Mouse (Mus musculus) ES-E14 (cell line): ENCODE data around the gene Adh5. TPM values are rescaled to one million over a fixed set of nuclear protein-coding genes. Genes with fewer than 3 reads are reported as not detected.
"Not testable (repeated sequence)": the region's sequence is repeated elsewhere in the genome, so short reads cannot be mapped to it uniquely, and the experiment has no call there.

Source experiments
- DNase-seq: peaks from one replicate; pipeline ENCODE4 v3.0.0-alpha.2; 2013; ENCODE audit warnings: low read depth, low spot score
- H3K27ac ChIP-seq: 2 replicates; pipeline ENCODE4 v1.5.1; 2012; ENCODE audit warnings: low read depth, mild to moderate bottlenecking, low read length, moderate library complexity, mixed read lengths; ENCODE audit not compliant: poor library complexity, insufficient read depth, severe bottlenecking
- H3K36me3 ChIP-seq: 2 replicates; pipeline ENCODE4 v1.6.1; 2012; ENCODE audit warnings: mild to moderate bottlenecking, low read length, moderate library complexity, mixed read lengths; ENCODE audit not compliant: control insufficient read depth, poor library complexity, insufficient read depth, severe bottlenecking
- H3K4me1 ChIP-seq, 2 experiments: fragments of 150-350 bp in 1 of 2; sonication (generic) in 1 of 2; 2 replicates each; pipeline ENCODE4 v1.6.1; 2012; ENCODE audit warnings: low read length in 2 of 2, mild to moderate bottlenecking in 1 of 2, mixed read lengths in 1 of 2; ENCODE audit not compliant: control insufficient read depth in 2 of 2, insufficient read depth in 2 of 2, poor library complexity in 1 of 2
- H3K4me3 ChIP-seq, 2 experiments: fragments of 150-350 bp in 1 of 2; sonication (generic) in 1 of 2; 2 replicates each; pipeline ENCODE4 v1.5.1; 2012; ENCODE audit warnings: low read length in 2 of 2, low read depth in 1 of 2, mild to moderate bottlenecking in 1 of 2, mixed read lengths in 1 of 2; ENCODE audit not compliant: insufficient read depth in 1 of 2, poor library complexity in 1 of 2, severe bottlenecking in 1 of 2
- H3K9ac ChIP-seq: 2 replicates; pipeline ENCODE4 v1.6.1; 2012; ENCODE audit warnings: low read depth, mild to moderate bottlenecking, low read length, mixed read lengths; ENCODE audit not compliant: poor library complexity, insufficient read depth, severe bottlenecking
- H3K9me3 ChIP-seq: fragments of 150-350 bp; sonication (generic); 2 replicates; pipeline ENCODE4 v1.6.1; 2012; ENCODE audit warnings: low read depth, mild to moderate bottlenecking, low read length; ENCODE audit not compliant: control insufficient read depth, insufficient read depth
- CHD2 ChIP-seq: IDR thresholded peaks from 2 replicates; pipeline ENCODE4 v1.6.1; 2014; ENCODE audit warnings: mild to moderate bottlenecking, low read depth, low read length, inconsistent platforms
- HCFC1 ChIP-seq: IDR thresholded peaks from 2 replicates; pipeline ENCODE4 v1.6.1; 2012; ENCODE audit warnings: low read length, inconsistent platforms, borderline replicate concordance; ENCODE audit not compliant: insufficient read depth
- MAFK ChIP-seq: IDR thresholded peaks from 2 replicates; pipeline ENCODE4 v1.6.1; 2014; ENCODE audit warnings: mild to moderate bottlenecking, low read depth, low read length, inconsistent platforms; ENCODE audit not compliant: insufficient read depth
- ZC3H11A ChIP-seq: IDR thresholded peaks from 2 replicates; pipeline ENCODE4 v1.6.1; 2012; ENCODE audit warnings: low read depth, mild to moderate bottlenecking, inconsistent platforms, low read length, borderline replicate concordance
- ZNF384 ChIP-seq: IDR thresholded peaks from 2 replicates; pipeline ENCODE4 v1.6.1; 2012; ENCODE audit warnings: low read depth, low read length, inconsistent platforms
- in situ Hi-C, 2 experiments: fragments of 600-800 bp; cut with MboI; formaldehyde crosslinking; loops; one replicate each; pipeline ENCODE4 v1.15.1; 2025; ENCODE audit warnings: low sequenced_read_pairs in 2 of 2, inconsistent platforms in 1 of 2; ENCODE audit not compliant: unreplicated experiment in 2 of 2
- total RNA-seq: library from RNA; depleted of rRNA; stranded (reverse); fragments of 300-350 nt; gene quantifications from 2 replicates; pipeline ENCODE4 v1.2.3, GENCODE M21; 2012

The Adh5 gene
- total RNA-seq, 1 experiment: 245 TPM

DNA sequence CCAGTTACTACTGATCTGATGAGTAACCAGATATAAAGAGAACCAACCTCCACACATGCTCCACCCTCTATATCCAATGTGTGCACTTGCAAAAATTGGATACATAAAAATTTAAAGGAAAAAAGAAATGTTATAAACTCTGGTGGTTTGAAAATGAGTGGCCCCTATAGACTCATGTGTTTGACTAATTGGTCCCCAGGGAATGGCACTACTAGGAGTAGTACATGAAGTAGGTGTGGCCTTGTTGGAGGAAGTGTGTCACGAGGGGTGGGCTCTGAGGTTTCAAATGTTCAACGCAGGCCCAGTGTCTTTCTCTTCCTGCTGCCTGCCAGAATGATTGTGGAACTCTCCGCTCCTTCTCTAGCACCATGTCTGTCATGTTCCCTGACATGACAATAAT, 18.9 kb downstream of the Adh5 start:
- Histone ChIP-seq H3K9me3 (no peaks in the 10 kb centered on the region), H3K4me3 (no peak overlapping the region), H3K4me1 (no peaks in the 10 kb centered on the region), H3K9ac (no peak overlapping the region), H3K36me3 (peaks cover 45% of the 10 kb centered on the region), H3K27ac (no peak overlapping the region)
- no peak for TF ChIP-seq ZNF384
- TF ChIP-seq MAFK: no peak
- TF ChIP-seq HCFC1: no peak
- TF ChIP-seq CHD2: no peak
- no peak for TF ChIP-seq ZC3H11A
- in situ Hi-C loops: no loop called here
- no peak for DNase-seq

DNA sequence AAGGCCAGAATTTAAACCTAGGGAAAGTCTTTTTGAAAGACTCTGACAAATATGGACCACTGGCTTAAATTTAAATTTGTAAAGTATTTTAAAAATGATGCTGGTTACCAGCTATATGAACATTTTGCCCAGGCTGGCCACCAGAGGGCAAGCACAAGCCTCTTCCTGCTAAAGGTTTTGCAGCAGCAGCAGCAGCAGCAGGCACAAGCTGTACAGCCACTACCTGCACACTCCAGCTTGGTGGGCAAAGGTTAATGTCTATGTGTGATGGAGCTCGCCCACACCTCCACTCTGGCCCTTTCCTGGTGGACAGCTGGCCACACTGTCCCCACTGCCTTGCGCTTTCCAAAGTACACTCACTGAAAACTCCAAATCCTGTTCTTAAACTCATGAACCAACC, 20.2 kb downstream of the Adh5 start:
- TF ChIP-seq ZNF384 (no peak), HCFC1 (no peak), ZC3H11A (no peak), CHD2 (no peak), MAFK (no peak)
- in situ Hi-C loops: no loop called here
- DNase-seq: no peak

DNA sequence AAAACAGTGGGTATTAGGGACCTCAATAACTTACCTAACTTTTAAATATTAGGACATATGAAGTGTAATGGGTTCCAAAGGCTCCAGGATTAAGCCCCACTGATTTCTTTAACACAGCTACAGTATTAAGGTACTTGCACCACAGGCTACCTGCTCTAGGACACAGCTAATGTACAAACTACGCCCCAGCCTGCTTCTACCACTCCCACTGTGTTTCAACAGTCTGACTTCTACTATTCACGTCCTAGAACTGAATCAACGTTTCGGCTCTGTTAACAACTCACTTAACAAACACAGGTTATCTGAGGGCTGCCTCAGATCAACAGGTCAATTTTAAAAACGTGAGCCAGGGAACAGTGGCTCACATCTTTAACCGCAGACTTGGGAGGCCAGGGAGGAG, 20.9 kb downstream of the Adh5 start:
- Histone ChIP-seq H3K27ac (no peak overlapping the region), H3K9ac (no peak overlapping the region), H3K4me3 (no peak overlapping the region), H3K36me3 (peaks cover 52% of the 10 kb centered on the region), H3K4me1 (no peaks in the 10 kb centered on the region), H3K9me3 (no peaks in the 10 kb centered on the region)
- no peak for DNase-seq
- in situ Hi-C loops: no loop called here
- TF ChIP-seq MAFK (no peak), HCFC1 (no peak), ZNF384 (no peak), CHD2 (no peak), ZC3H11A (no peak)

More for the DNA sequence above, 20.2 kb downstream of the Adh5 start:
- H3K4me3 ChIP-seq: no peak overlapping the region
- no peak overlapping the region for H3K27ac ChIP-seq
- no peak overlapping the region for H3K9ac ChIP-seq
- H3K9me3 ChIP-seq: no peaks in the 10 kb centered on the region
- H3K36me3 ChIP-seq: peaks cover 49% of the 10 kb centered on the region
- H3K4me1 ChIP-seq: no peaks in the 10 kb centered on the region

DNA sequence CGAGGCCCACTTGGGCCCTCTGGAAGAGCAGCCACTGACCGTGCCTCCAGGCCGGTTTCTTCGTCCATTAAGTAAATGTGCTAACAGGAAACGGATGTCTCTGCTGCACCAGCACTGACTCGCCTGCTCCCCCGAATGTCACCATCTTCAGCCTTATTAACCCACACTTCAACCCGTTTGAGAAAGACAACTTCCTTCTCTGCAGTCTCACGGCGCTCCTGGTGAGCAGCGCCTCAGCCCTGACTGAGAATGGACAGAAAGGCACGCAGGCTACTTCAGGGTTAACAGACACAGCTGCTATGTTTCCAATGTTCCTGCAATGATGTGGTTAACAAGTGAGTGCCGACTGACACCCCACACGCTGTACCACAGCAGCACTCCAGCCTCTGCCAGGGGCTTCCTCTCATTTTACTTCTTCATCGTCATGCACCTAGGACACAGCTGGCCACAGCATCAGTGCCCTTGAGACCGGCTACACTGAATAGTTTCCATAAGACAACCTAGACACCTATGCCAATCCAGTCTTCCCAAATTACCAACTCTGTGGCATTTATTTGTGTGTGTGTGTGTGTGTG, 21.8 kb downstream of the Adh5 start:
- TF ChIP-seq ZNF384: no peak
- TF ChIP-seq CHD2: no peak
- no peak for TF ChIP-seq HCFC1
- no peak for TF ChIP-seq MAFK
- TF ChIP-seq ZC3H11A: no peak
- Histone ChIP-seq H3K4me3 (no peak overlapping the region), H3K36me3 (peaks cover 51% of the 10 kb centered on the region), H3K9ac (no peak overlapping the region), H3K9me3 (no peaks in the 10 kb centered on the region), H3K4me1 (no peaks in the 10 kb centered on the region), H3K27ac (no peak overlapping the region)
- in situ Hi-C loops: no loop called here
- DNase-seq: no peak

DNA sequence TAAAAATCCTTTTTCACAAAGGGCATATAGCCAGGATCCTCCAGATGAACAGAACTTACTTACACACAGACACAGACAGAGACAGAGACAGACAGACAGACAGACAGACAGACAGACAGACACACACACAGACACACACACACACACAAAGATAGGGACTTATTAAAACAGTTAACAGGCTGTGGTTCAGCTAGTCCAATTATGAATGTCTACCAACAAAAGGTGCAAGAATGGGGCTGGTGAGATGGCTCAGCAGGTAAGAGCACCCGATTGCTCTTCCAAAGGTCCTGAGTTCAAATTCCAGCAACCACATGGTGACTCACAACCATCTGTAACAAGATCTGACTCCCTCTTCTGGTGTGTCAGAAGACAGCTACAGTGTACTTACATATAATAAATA, 23.8 kb downstream of the Adh5 start:
- in situ Hi-C loops, DNase-seq: not testable (repeated sequence)
- H3K36me3 ChIP-seq: peaks cover 45% of the 10 kb centered on the region

More for the DNA sequence above, 23.8 kb downstream of the Adh5 start:
- not testable (repeated sequence) for H3K4me1 ChIP-seq, H3K4me3 ChIP-seq, H3K9me3 ChIP-seq, H3K9ac ChIP-seq, H3K27ac ChIP-seq
